Mouse (Mus musculus) hindlimb bud, embryonic 11.5 days (tissue): ENCODE results near the gene Ssr1.

Experiments used
- DNase-seq: peaks from one replicate; pipeline ENCODE4 v3.0.0-alpha.2; 2012; ENCODE audit warnings: low read depth, low spot score; ENCODE audit errors: extremely low spot score

The Ssr1 gene

GRCm38 (mm10) chr13:37981063-37981462, 13.0 kb downstream of the Ssr1 start:
- no peak for DNase-seq

- no peak for DNase-seq
Observed at GRCm38 (mm10) chr13:37980346-37980745, 13.7 kb downstream of the Ssr1 start.

- no peak for DNase-seq
Observed at GRCm38 (mm10) chr13:37979506-37979905, 14.5 kb downstream of the Ssr1 start.

GRCm38 (mm10) chr13:37974731-37975130, 19.3 kb downstream of the Ssr1 start:
- no peak for DNase-seq

- DNase-seq: no peak
Observed at GRCm38 (mm10) chr13:37974036-37974435, 20.0 kb downstream of the Ssr1 start.

GRCm38 (mm10) chr13:37970887-37971530, 23.0 kb downstream of the Ssr1 start:
- DNase-seq: no peak

- DNase-seq: no peak
Observed at GRCm38 (mm10) chr13:37969988-37970387, 24.0 kb downstream of the Ssr1 start.

- DNase-seq: no peak
Observed at GRCm38 (mm10) chr13:37969337-37969736, 24.7 kb downstream of the Ssr1 start.

GRCm38 (mm10) chr13:37967565-37967964, 26.5 kb downstream of the Ssr1 start:
- DNase-seq: no peak

- DNase-seq: no peak
Observed at GRCm38 (mm10) chr13:37967052-37967437, 27.0 kb downstream of the Ssr1 start.

GRCm38 (mm10) chr13:37966256-37967051, 27.6 kb downstream of the Ssr1 start:
- DNase-seq: no peak

- DNase-seq: no peak
Observed at GRCm38 (mm10) chr13:37965126-37965914, 28.7 kb downstream of the Ssr1 start.

GRCm38 (mm10) chr13:37964128-37965087, 29.6 kb downstream of the Ssr1 start:
- no peak for DNase-seq

- peak; percentile 82 for DNase-seq
Observed at GRCm38 (mm10) chr13:37963354-37964007, 30.5 kb downstream of the Ssr1 start.

- DNase-seq: no peak
Observed at GRCm38 (mm10) chr13:37962541-37962940, 31.5 kb downstream of the Ssr1 start.

- DNase-seq: no peak
Observed at GRCm38 (mm10) chr13:37959936-37960335, 34.1 kb downstream of the Ssr1 start.

GRCm38 (mm10) chr13:37959239-37959907, 34.6 kb downstream of the Ssr1 start:
- DNase-seq: no peak

GRCm38 (mm10) chr13:37958498-37959238, 35.3 kb downstream of the Ssr1 start:
- DNase-seq: no peak

GRCm38 (mm10) chr13:37954318-37954717, 39.7 kb downstream of the Ssr1 start:
- no peak for DNase-seq
